Mouse (Mus musculus) cerebellum, adult 18-20 months (tissue): Measurements from ENCODE around the gene Gm17521.
"Not testable (repeated sequence)": the region's sequence is repeated elsewhere in the genome, so short reads cannot be mapped to it uniquely, and the experiment has no call there.

Experiments
- DNase-seq, 2 experiments: peaks; one replicate each; pipeline ENCODE4 v3.0.0; 2021

Gm17521 gene

GRCm38 (mm10) chrX:123029569-123029968 lies at the start of gene Gm17521:
Gene Gm17521, minus strand, starts transcription at chrX:123029669.
- DNase-seq = not testable (repeated sequence)

GRCm38 (mm10) chrX:123043956-123044355 lies 14.5 kb upstream of the Gm17521 start:
- DNase-seq = no peak

- no peak for DNase-seq
Measured at GRCm38 (mm10) chrX:123043516-123043915, 14.0 kb upstream of the Gm17521 start.
